Mouse (Mus musculus) cerebellum, adult 9-11 months (tissue): Measurements from ENCODE around the gene Med4.
"Not testable (repeated sequence)": the region's sequence is repeated elsewhere in the genome, so short reads cannot be mapped to it uniquely, and the experiment has no call there.

Source experiments
- DNase-seq: peaks from one replicate; pipeline ENCODE4 v3.0.0; 2022

Med4 gene

GRCm38 (mm10) chr14:73502591-73503184 lies 7.1 kb upstream of the Med4 start:
- peak; percentile 71 for DNase-seq

- DNase-seq = no peak
Observed at GRCm38 (mm10) chr14:73503237-73503933, 6.4 kb upstream of the Med4 start.

- no peak for DNase-seq
Observed at GRCm38 (mm10) chr14:73506283-73506682, 3.5 kb upstream of the Med4 start.

- no peak for DNase-seq
Observed at GRCm38 (mm10) chr14:73507200-73507599, 2.6 kb upstream of the Med4 start.

- no peak for DNase-seq
Observed at GRCm38 (mm10) chr14:73507702-73508376, 2.0 kb upstream of the Med4 start.

GRCm38 (mm10) chr14:73508630-73509395 lies 1.0 kb upstream of the Med4 start:
- no peak for DNase-seq

- DNase-seq = no peak
Observed at GRCm38 (mm10) chr14:73524136-73524535, 14.3 kb downstream of the Med4 start.

- peak; percentile 95 for DNase-seq
Observed at GRCm38 (mm10) chr14:73524766-73525448, 15.1 kb downstream of the Med4 start, which contains the start of gene Sucla2. Gene Sucla2 (plus strand): TSS chr14:73525319.

GRCm38 (mm10) chr14:73528661-73529060 lies 18.8 kb downstream of the Med4 start:
- DNase-seq = not testable (repeated sequence)

- DNase-seq = no peak
Observed at GRCm38 (mm10) chr14:73533755-73534465, 24.1 kb downstream of the Med4 start.

GRCm38 (mm10) chr14:73535641-73536040 lies 25.8 kb downstream of the Med4 start:
- no peak for DNase-seq

GRCm38 (mm10) chr14:73543781-73544180 lies 34.0 kb downstream of the Med4 start:
- no peak for DNase-seq

- no peak for DNase-seq
Observed at GRCm38 (mm10) chr14:73547034-73547433, 37.2 kb downstream of the Med4 start.

- DNase-seq = no peak
Observed at GRCm38 (mm10) chr14:73548051-73548450, 38.2 kb downstream of the Med4 start, which contains the start of gene Nudt15. Gene Nudt15 (minus strand): TSS chr14:73548242.

- no peak for DNase-seq
Observed at GRCm38 (mm10) chr14:73550291-73550690, 40.5 kb downstream of the Med4 start.

GRCm38 (mm10) chr14:73550732-73551131 lies 40.9 kb downstream of the Med4 start:
- DNase-seq = no peak

GRCm38 (mm10) chr14:73551164-73551563 lies 41.3 kb downstream of the Med4 start:
- DNase-seq = no peak

GRCm38 (mm10) chr14:73552341-73553121 lies 42.7 kb downstream of the Med4 start:
- DNase-seq = peak; percentile 94

GRCm38 (mm10) chr14:73553122-73553696 lies 43.4 kb downstream of the Med4 start:
- no peak for DNase-seq
